Mouse (Mus musculus): ENCODE measurements around the gene Sptbn2. TPM values are rescaled to one million over a fixed set of nuclear protein-coding genes. Genes with fewer than 3 reads are reported as not detected.

Gene Sptbn2
- polyA plus RNA-seq (2016; fragmentation: Nextera tagmentation; extraction: Ambion mirVana) = 3.4 and 4.2 TPM in 2 replicates

GRCm38 (mm10) chr19:4711098-4711600 lies at the start of gene Sptbn2:
TSS of gene Sptbn2 (plus strand) at chr19:4711167.
- Histone ChIP-seq H3K36me3 (no peaks in the 10 kb centered on the region), H3K27ac (peak within 1 kb of the TSS; percentile 89), H3K4me3 (peak within 1 kb of the TSS; percentile 77), H3K4me1 (peaks cover 32% of the 10 kb centered on the region), H3K27me3 (ENCODE audit: low read depth, poor library complexity, severe bottlenecking) (peaks cover 60% of the 10 kb centered on the region), H3K9me3 (replicated peaks) (no peaks in the 10 kb centered on the region)
- WGBS = 6% methylated on average over 13 of the region's 13 CpGs
- DNase-seq (ENCODE audit: low spot score) = no peak

GRCm38 (mm10) chr19:4666815-4667214 lies 44.2 kb upstream of the Sptbn2 start:
- Histone ChIP-seq H3K27me3 (ENCODE audit: low read depth, poor library complexity, severe bottlenecking) (no peaks in the 10 kb centered on the region), H3K9me3 (replicated peaks) (no peaks in the 10 kb centered on the region), H3K27ac (no peak overlapping the region), H3K4me1 (no peaks in the 10 kb centered on the region), H3K4me3 (no peak overlapping the region), H3K36me3 (no peaks in the 10 kb centered on the region)
- DNase-seq (ENCODE audit: low spot score) = no peak

- no peak for DNase-seq (ENCODE audit: low spot score)
- Histone ChIP-seq H3K4me3 (no peak overlapping the region), H3K9me3 (replicated peaks) (no peaks in the 10 kb centered on the region), H3K27me3 (ENCODE audit: low read depth, poor library complexity, severe bottlenecking) (no peaks in the 10 kb centered on the region), H3K4me1 (no peaks in the 10 kb centered on the region), H3K36me3 (no peaks in the 10 kb centered on the region), H3K27ac (no peak overlapping the region)
- WGBS = 74% methylated on average over 4 of the region's 4 CpGs
Observed at GRCm38 (mm10) chr19:4670776-4671175, 40.2 kb upstream of the Sptbn2 start.

DNA sequence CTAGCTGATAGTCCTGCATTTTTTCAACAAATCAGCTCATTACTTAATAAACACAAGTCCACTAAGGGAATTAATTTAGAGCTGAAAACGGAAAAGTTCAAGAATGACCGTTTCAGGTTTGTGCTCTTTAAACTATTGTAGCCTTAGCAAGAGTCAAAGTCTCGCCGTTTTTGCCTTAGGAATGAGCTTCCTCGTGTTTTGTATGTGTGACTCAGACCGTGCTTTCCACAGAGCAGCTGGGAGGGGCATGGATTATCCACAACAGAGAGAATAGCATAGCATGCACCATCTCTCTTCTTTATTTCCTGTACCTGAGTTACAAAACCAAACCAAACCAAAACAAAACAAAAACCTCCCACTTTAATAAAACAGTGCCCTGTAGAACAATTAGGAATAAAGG lies 38.6 kb upstream of the Sptbn2 start:
- no peak overlapping the region for H3K27ac ChIP-seq
- no peaks in the 10 kb centered on the region for H3K27me3 ChIP-seq (ENCODE audit: low read depth, poor library complexity, severe bottlenecking)
- no peak for DNase-seq (ENCODE audit: low spot score)
- no peaks in the 10 kb centered on the region for H3K4me1 ChIP-seq
- H3K9me3 ChIP-seq (replicated peaks) = no peaks in the 10 kb centered on the region
- H3K36me3 ChIP-seq = no peaks in the 10 kb centered on the region
- 77% methylated on average over 6 of the region's 6 CpGs for WGBS
- H3K4me3 ChIP-seq = no peak overlapping the region

DNA sequence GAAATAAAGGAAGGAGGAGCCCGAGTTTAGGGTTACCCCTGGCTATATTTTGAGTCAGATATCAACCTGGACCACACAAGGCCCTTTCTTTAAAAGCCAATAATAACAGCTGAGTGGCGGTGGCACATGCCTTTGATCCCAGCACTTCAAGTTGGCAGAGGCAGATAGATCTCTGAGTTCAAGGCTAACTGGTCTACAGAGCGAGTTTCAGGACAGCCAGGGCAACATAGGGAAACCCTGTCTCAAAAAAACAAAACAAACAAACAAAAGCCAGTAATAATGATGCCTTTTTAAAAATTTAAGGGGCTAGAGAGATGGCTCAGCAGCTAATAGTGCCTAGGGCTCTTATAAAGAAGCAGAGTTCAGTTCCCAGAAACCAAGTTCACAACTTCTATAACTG lies 16.6 kb upstream of the Sptbn2 start:
- WGBS = 66% methylated on average over 3 of the region's 3 CpGs
- Histone ChIP-seq H3K4me3 (no peak overlapping the region), H3K27me3 (ENCODE audit: low read depth, poor library complexity, severe bottlenecking) (peaks cover 35% of the 10 kb centered on the region), H3K36me3 (no peaks in the 10 kb centered on the region), H3K9me3 (replicated peaks) (no peaks in the 10 kb centered on the region), H3K4me1 (peaks cover 6% of the 10 kb centered on the region; the same call in 1 of the 2 replicates), H3K27ac (no peak overlapping the region)
- no peak for DNase-seq (ENCODE audit: low spot score)

DNA sequence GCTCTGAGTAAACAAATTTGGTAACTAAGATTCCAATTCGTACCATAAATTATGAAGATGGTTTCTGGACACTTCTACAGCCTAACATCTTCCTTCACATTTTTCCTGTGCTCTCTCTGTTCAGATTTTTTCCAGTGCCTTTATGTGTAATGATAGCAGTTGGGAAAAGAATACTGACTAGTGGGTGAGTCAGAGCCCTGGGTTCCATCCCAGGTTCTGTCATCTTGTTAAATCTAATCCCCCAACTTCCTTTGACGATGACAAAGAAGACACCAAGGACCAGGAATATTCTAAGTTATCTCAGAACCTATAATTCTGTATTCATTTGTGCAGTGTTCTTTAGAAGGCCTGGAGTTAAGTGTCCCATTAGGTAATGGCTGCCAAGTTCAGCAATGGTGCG lies 13.8 kb upstream of the Sptbn2 start:
- DNase-seq (ENCODE audit: low spot score) = no peak
- H3K9me3 ChIP-seq (replicated peaks) = no peaks in the 10 kb centered on the region
- 88% methylated on average over 3 of the region's 3 CpGs for WGBS
- peaks cover 6% of the 10 kb centered on the region; the same call in 1 of the 2 replicates for H3K4me1 ChIP-seq
- H3K27ac ChIP-seq = no peak overlapping the region
- no peaks in the 10 kb centered on the region for H3K36me3 ChIP-seq
- peaks cover 63% of the 10 kb centered on the region for H3K27me3 ChIP-seq (ENCODE audit: low read depth, poor library complexity, severe bottlenecking)
- H3K4me3 ChIP-seq = no peak overlapping the region

- 71% methylated on average over 9 of the region's 9 CpGs for WGBS
- peak overlapping the region; percentile 75; the same call in 1 of the 2 replicates for H3K27ac ChIP-seq
- peaks cover 67% of the 10 kb centered on the region for H3K27me3 ChIP-seq (ENCODE audit: low read depth, poor library complexity, severe bottlenecking)
- H3K4me1 ChIP-seq = peaks cover 6% of the 10 kb centered on the region; the same call in 1 of the 2 replicates
- no peaks in the 10 kb centered on the region for H3K9me3 ChIP-seq (replicated peaks)
- DNase-seq (ENCODE audit: low spot score) = no peak
- peak overlapping the region; percentile 69 for H3K4me3 ChIP-seq
- no peaks in the 10 kb centered on the region for H3K36me3 ChIP-seq
Observed at GRCm38 (mm10) chr19:4697721-4698120, 13.2 kb upstream of the Sptbn2 start.

- WGBS = under 1% methylated on average over 40 of the region's 40 CpGs
- Histone ChIP-seq H3K4me1 (peaks cover 6% of the 10 kb centered on the region; the same call in 1 of the 2 replicates), H3K36me3 (no peaks in the 10 kb centered on the region), H3K27me3 (ENCODE audit: low read depth, poor library complexity, severe bottlenecking) (peaks cover 67% of the 10 kb centered on the region), H3K4me3 (peak within 1 kb of the TSS; percentile 69), H3K9me3 (replicated peaks) (no peaks in the 10 kb centered on the region), H3K27ac (peak within 1 kb of the TSS; percentile 75)
- peak; percentile 87 for DNase-seq (ENCODE audit: low spot score)
Observed at GRCm38 (mm10) chr19:4698205-4698677, 12.7 kb upstream of the Sptbn2 start, which contains the start of gene Gm960. TSS of gene Gm960 (minus strand) at chr19:4698668.

- 42% methylated on average over 8 of the region's 8 CpGs for WGBS
- no peak overlapping the region for H3K4me3 ChIP-seq
Observed at GRCm38 (mm10) chr19:4698856-4699255, 12.1 kb upstream of the Sptbn2 start.

GRCm38 (mm10) chr19:4699821-4700220 lies 11.1 kb upstream of the Sptbn2 start:
- Histone ChIP-seq H3K9me3 (replicated peaks) (no peaks in the 10 kb centered on the region), H3K36me3 (no peaks in the 10 kb centered on the region), H3K27me3 (ENCODE audit: low read depth, poor library complexity, severe bottlenecking) (peaks cover 67% of the 10 kb centered on the region), H3K27ac (no peak overlapping the region), H3K4me3 (no peak overlapping the region), H3K4me1 (peaks cover 6% of the 10 kb centered on the region; the same call in 1 of the 2 replicates)
- 38% methylated on average over 5 of the region's 5 CpGs for WGBS
- no peak for DNase-seq (ENCODE audit: low spot score)

More at GRCm38 (mm10) chr19:4698856-4699255, 12.1 kb upstream of the Sptbn2 start:
- no peak overlapping the region for H3K27ac ChIP-seq
- no peaks in the 10 kb centered on the region for H3K9me3 ChIP-seq (replicated peaks)
- peaks cover 66% of the 10 kb centered on the region for H3K27me3 ChIP-seq (ENCODE audit: low read depth, poor library complexity, severe bottlenecking)
- H3K4me1 ChIP-seq = peaks cover 6% of the 10 kb centered on the region; the same call in 1 of the 2 replicates
- H3K36me3 ChIP-seq = no peaks in the 10 kb centered on the region
- no peak for DNase-seq (ENCODE audit: low spot score)

GRCm38 (mm10) chr19:4700656-4701055 lies 10.3 kb upstream of the Sptbn2 start:
- WGBS = 69% methylated on average over 8 of the region's 8 CpGs
- no peak overlapping the region for H3K4me3 ChIP-seq
- DNase-seq (ENCODE audit: low spot score) = no peak
- H3K27me3 ChIP-seq (ENCODE audit: low read depth, poor library complexity, severe bottlenecking) = peaks cover 67% of the 10 kb centered on the region
- H3K9me3 ChIP-seq (replicated peaks) = no peaks in the 10 kb centered on the region
- H3K36me3 ChIP-seq = no peaks in the 10 kb centered on the region
- H3K27ac ChIP-seq = no peak overlapping the region
- H3K4me1 ChIP-seq = peaks cover 6% of the 10 kb centered on the region; the same call in 1 of the 2 replicates

DNA sequence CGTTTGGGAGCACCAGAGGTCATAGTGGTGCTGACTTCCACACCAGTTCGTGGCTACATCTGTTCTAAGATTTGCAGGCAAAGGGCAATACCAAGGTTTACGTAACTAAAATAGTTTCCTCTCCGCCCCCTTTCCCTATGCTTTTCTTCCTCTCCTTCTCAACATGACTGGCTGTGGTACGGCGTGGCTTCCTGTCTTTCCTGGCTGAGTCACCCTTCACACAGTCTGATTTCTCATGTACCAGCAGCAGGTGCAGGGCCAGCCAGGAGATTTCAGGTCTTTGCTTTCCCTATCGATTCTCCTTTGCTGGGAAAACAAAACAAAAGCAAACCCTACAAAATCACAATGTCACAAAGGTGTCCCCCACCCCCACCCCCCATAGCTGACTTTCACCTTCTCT lies 9.7 kb upstream of the Sptbn2 start:
- Histone ChIP-seq H3K4me1 (peaks cover 6% of the 10 kb centered on the region; the same call in 1 of the 2 replicates), H3K4me3 (no peak overlapping the region), H3K36me3 (no peaks in the 10 kb centered on the region), H3K9me3 (replicated peaks) (no peaks in the 10 kb centered on the region), H3K27me3 (ENCODE audit: low read depth, poor library complexity, severe bottlenecking) (peaks cover 67% of the 10 kb centered on the region), H3K27ac (no peak overlapping the region)
- DNase-seq (ENCODE audit: low spot score) = no peak
- WGBS = 73% methylated on average over 7 of the region's 7 CpGs

GRCm38 (mm10) chr19:4708765-4709164 lies 2.2 kb upstream of the Sptbn2 start:
- Histone ChIP-seq H3K4me1 (peaks cover 26% of the 10 kb centered on the region), H3K27me3 (ENCODE audit: low read depth, poor library complexity, severe bottlenecking) (peaks cover 51% of the 10 kb centered on the region), H3K36me3 (no peaks in the 10 kb centered on the region), H3K27ac (no peak overlapping the region), H3K9me3 (replicated peaks) (no peaks in the 10 kb centered on the region), H3K4me3 (no peak overlapping the region)
- no peak for DNase-seq (ENCODE audit: low spot score)
- 87% methylated on average over 10 of the region's 10 CpGs for WGBS

Measured in limb, embryonic 10.5 days (tissue).